19 mouse cellular contexts compared by ENCODE assay signal in genomic region chr16:29327910-29328309, GRCm38 (mm10). TPM values are rescaled to one million over a fixed set of nuclear protein-coding genes. Genes with fewer than 3 reads are reported as not detected.
"Had no signal": no experiment of that assay in that cellular context is flagged by ENCODE, and none has a peak within 500 bp of the region (broad histone marks: within the 10 kb centered on the region; RNA-seq: fewer than 3 reads in every experiment).

No protein-coding gene starts in this region.

- H3K4me2 ChIP-seq: lung, embryonic 14.5 days; midbrain, embryonic 11.5 days; midbrain, embryonic 13.5 days; midbrain, embryonic 15.5 days; neural tube, embryonic 12.5 days; stomach, embryonic 15.5 days had no signal

- H3K4me1 ChIP-seq: megakaryocyte, embryonic 14.5 days; neural tube, embryonic 12.5 days; stomach, embryonic 15.5 days had no signal

- H3K27me3 ChIP-seq: megakaryocyte, embryonic 14.5 days; midbrain, embryonic 13.5 days; midbrain, embryonic 15.5 days; neural tube, embryonic 12.5 days; stomach, embryonic 15.5 days had no signal

- H3K36me3 ChIP-seq: midbrain, embryonic 13.5 days; midbrain, embryonic 15.5 days; neural tube, embryonic 12.5 days; stomach, embryonic 15.5 days had no signal

- H3K9me3 ChIP-seq: megakaryocyte, embryonic 14.5 days; midbrain, embryonic 13.5 days; midbrain, embryonic 15.5 days; neural tube, embryonic 12.5 days; stomach, embryonic 15.5 days had no signal

- H3K9ac ChIP-seq: lung, embryonic 14.5 days; midbrain, embryonic 13.5 days; midbrain, embryonic 15.5 days; neural tube, embryonic 12.5 days; stomach, embryonic 15.5 days had no signal

- DNase-seq: lung, adult 18-20 months; lung, embryonic 14.5 days; lung, postnatal 10 days; lung, postnatal 36 days; right cerebral cortex, postnatal 14 days; thymus, adult 2 months; thymus, postnatal 25 days; thymus, postnatal 4 days had no signal

- H3K27ac ChIP-seq: macrophage; midbrain, embryonic 13.5 days; midbrain, embryonic 15.5 days; neural tube, embryonic 12.5 days; stomach, embryonic 15.5 days; stomach, postnatal 0 days had no signal

- H3K4me3 ChIP-seq: megakaryocyte, embryonic 14.5 days; midbrain, embryonic 13.5 days; midbrain, embryonic 15.5 days; neural tube, embryonic 12.5 days; stomach, embryonic 15.5 days had no signal

- ATAC-seq: midbrain, embryonic 13.5 days; midbrain, embryonic 15.5 days had no signal

RNA-seq across cellular contexts. Expression of gene Atp13a5, which starts 50.6 kb away (rescaled TPM):
- polyA plus RNA-seq: lung, embryonic 14.5 days; lung, embryonic 16.5 days; macrophage; spleen, adult 2 months; stomach, embryonic 15.5 days; urinary bladder, adult 2 months had no signal
